Mouse (Mus musculus) thymus, postnatal 25 days (tissue): Measurements from ENCODE around the gene 1700015G11Rik.

Experiments used
- DNase-seq: peaks from one replicate; pipeline ENCODE4 v3.0.0; 2022

The 1700015G11Rik gene

DNA sequence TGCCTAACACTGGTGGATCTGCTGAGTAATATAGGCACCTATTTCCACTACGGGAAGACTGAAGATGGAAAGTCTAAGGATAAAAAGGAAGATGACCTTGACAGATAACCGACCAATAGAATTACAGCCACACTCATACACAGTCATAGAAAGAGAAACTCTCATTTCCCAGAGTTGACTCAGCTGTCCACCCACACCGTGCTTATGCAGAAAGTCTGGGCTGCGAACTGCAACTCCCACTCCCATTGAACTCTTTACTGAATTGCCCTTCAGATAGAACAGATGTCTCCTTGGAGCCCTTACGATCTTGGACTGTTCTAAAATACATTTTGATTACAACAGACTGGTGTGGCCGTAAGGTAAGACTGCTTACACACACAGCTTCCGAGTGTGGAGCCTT is 50.8 kb downstream of the 1700015G11Rik start:
- no peak for DNase-seq

DNA sequence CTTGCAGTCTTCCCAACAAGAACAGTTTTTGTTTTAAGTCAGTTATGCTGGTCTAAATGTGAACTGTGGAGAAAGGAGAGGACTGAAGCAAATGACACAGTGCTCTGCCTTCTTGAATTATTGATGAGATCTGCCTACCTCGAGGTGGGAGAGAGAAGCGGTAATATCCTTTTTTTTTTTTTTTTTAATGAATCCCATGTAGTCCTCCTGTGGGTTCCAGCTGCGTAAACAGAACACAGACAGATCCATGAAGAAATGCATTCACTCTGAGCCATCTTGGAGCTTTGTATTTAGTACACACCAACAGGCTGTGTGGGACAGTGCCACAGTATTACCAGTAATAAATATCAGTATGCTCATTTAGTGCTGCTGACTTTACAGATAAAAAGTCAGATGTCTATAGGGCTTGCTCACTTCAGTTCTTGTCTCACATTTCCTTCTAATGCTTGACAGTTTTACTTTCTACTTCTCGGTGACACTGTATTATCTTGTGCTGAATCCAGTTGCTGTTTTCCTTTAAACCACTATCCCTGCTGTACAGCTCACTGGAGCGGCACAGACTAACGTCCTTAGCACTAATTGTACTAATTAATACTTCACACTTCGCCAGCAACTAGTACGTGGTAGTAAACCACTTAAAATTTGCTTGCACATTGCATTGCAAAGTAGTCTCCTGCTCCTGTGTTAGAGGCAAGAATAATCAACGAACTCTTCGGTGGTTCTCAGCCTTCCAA is 53.1 kb downstream of the 1700015G11Rik start:
- no peak for DNase-seq
